Mouse (Mus musculus): Measurements from ENCODE around the gene Prok1.

GRCm38 (mm10) chr3:107201310-107202180 lies 38.0 kb downstream of the Prok1 start:
- TF ChIP-seq EP300 (IDR thresholded peaks at IDR 0.05; ENCODE audit: low read depth) (no peak), CTCF (IDR thresholded peaks at IDR 0.05; ENCODE audit: low read depth) (no peak)

Data from liver, postnatal 0 days (tissue).